Mouse (Mus musculus) cerebellum, adult (tissue): ENCODE measurements around the gene Phactr2.
"Not testable (repeated sequence)": the region's sequence is repeated elsewhere in the genome, so short reads cannot be mapped to it uniquely, and the experiment has no call there.

ENCODE experiments used
- ATAC-seq: cut with Nextera tagmentation; 2 replicates; pipeline ENCODE4 v1.9.2; 2017; ENCODE audit warnings: mild to moderate bottlenecking, moderate library complexity, mixed read lengths; ENCODE audit not compliant: insufficient number of reproducible peaks, low FRiP score, low TSS enrichment

Phactr2 gene

GRCm38 (mm10) chr10:13233143-13233622, 241.0 kb downstream of the Phactr2 start:
- no peak for ATAC-seq

GRCm38 (mm10) chr10:13232443-13233142, 241.6 kb downstream of the Phactr2 start:
- ATAC-seq: 0 out of 2 replicates have a peak, but pooled peaks have one; percentile 37

GRCm38 (mm10) chr10:13230716-13231115, 243.5 kb downstream of the Phactr2 start:
- no peak for ATAC-seq

GRCm38 (mm10) chr10:13225377-13226063, 248.7 kb downstream of the Phactr2 start:
- no peak for ATAC-seq

- ATAC-seq: no peak
Observed at GRCm38 (mm10) chr10:13222135-13222534, 252.1 kb downstream of the Phactr2 start.

GRCm38 (mm10) chr10:13220061-13220460, 254.2 kb downstream of the Phactr2 start:
- ATAC-seq: no peak

GRCm38 (mm10) chr10:13213956-13214355, 260.3 kb downstream of the Phactr2 start:
- ATAC-seq: no peak

- ATAC-seq: no peak
Observed at GRCm38 (mm10) chr10:13212829-13213228, 261.4 kb downstream of the Phactr2 start.

GRCm38 (mm10) chr10:13212326-13212725, 261.9 kb downstream of the Phactr2 start:
- no peak for ATAC-seq

GRCm38 (mm10) chr10:13209930-13210637, 264.1 kb downstream of the Phactr2 start:
- no peak for ATAC-seq

GRCm38 (mm10) chr10:13209506-13209905, 264.7 kb downstream of the Phactr2 start:
- no peak for ATAC-seq

GRCm38 (mm10) chr10:13209061-13209460, 265.2 kb downstream of the Phactr2 start:
- ATAC-seq: no peak

GRCm38 (mm10) chr10:13201741-13202293, 272.4 kb downstream of the Phactr2 start:
- no peak for ATAC-seq

- ATAC-seq: no peak
Observed at GRCm38 (mm10) chr10:13200862-13201261, 273.4 kb downstream of the Phactr2 start.

- no peak for ATAC-seq
Observed at GRCm38 (mm10) chr10:13199234-13199633, 275.0 kb downstream of the Phactr2 start.

GRCm38 (mm10) chr10:13196872-13197507, 277.2 kb downstream of the Phactr2 start:
- no peak for ATAC-seq

GRCm38 (mm10) chr10:13193496-13193895, 280.7 kb downstream of the Phactr2 start:
- not testable (repeated sequence) for ATAC-seq

- ATAC-seq: peak; percentile 99
Observed at GRCm38 (mm10) chr10:13192731-13193351, 281.4 kb downstream of the Phactr2 start, which contains the start of gene Ltv1. Gene Ltv1, minus strand, starts transcription at chr10:13193168.

GRCm38 (mm10) chr10:13189881-13190280, 284.3 kb downstream of the Phactr2 start:
- ATAC-seq: no peak

- ATAC-seq: no peak
Observed at GRCm38 (mm10) chr10:13186754-13187153, 287.5 kb downstream of the Phactr2 start.
